Mouse (Mus musculus) kidney, postnatal 0 days (tissue): ENCODE measurements at regions not wholly inside any gene's neighbourhood (a gene's known extent, or its start where the extent isn't known, plus 50 kb on each side); places are given as distances from the start of the nearest gene placed in this dataset.

Source experiments
- ATAC-seq: fragments of 200-750 bp; cut with Nextera tagmentation; replicated peaks from 2 replicates; pipeline ENCODE4 v1.8.0; 2017; ENCODE audit warnings: low read depth, moderate number of reproducible peaks, moderate TSS enrichment, moderate library complexity; ENCODE audit not compliant: low FRiP score
- DNase-seq: peaks from one replicate; pipeline ENCODE4 v3.0.0-alpha.2; 2016; ENCODE audit warnings: low spot score
- H3K27ac ChIP-seq: fragments of 300-500 bp; sonication (generic); 2 replicates; pipeline ENCODE4 v1.5.1; 2014; ENCODE audit warnings: mild to moderate bottlenecking
- H3K27me3 ChIP-seq: fragments of 300-500 bp; sonication (generic); 2 replicates; pipeline ENCODE4 v1.6.1; 2014; ENCODE audit warnings: low read length, mixed read lengths; ENCODE audit not compliant: insufficient read depth
- H3K36me3 ChIP-seq: fragments of 300-500 bp; sonication (generic); 2 replicates; pipeline ENCODE4 v1.6.1; 2014; ENCODE audit warnings: low read length, mixed read lengths; ENCODE audit not compliant: insufficient read depth
- H3K4me1 ChIP-seq: fragments of 300-500 bp; sonication (generic); replicated peaks from 2 replicates; pipeline ENCODE4 v1.6.1; 2014; ENCODE audit warnings: antibody characterized with exemption, low read length, mixed read lengths; ENCODE audit not compliant: insufficient read depth
- H3K4me2 ChIP-seq: fragments of 300-500 bp; sonication (generic); 2 replicates; pipeline ENCODE4 v1.6.1; 2014; ENCODE audit warnings: mild to moderate bottlenecking, low read length, moderate library complexity, mixed read lengths
- H3K4me3 ChIP-seq: fragments of 300-500 bp; sonication (generic); replicated peaks from 2 replicates; pipeline ENCODE4 v1.5.1; 2014; ENCODE audit warnings: low read depth, low read length
- H3K9ac ChIP-seq: fragments of 300-500 bp; sonication (generic); 2 replicates; pipeline ENCODE4 v1.6.1; 2014; ENCODE audit warnings: low read depth, low read length
- H3K9me3 ChIP-seq: fragments of 300-500 bp; sonication (generic); replicated peaks from 2 replicates; pipeline ENCODE4 v1.6.1; 2016; ENCODE audit warnings: low read length, inconsistent platforms, mixed read lengths
- CTCF ChIP-seq: IDR thresholded peaks from 2 replicates; pipeline ENCODE4 v1.5.1; 2016; ENCODE audit warnings: antibody characterized with exemption, low read depth, mild to moderate bottlenecking, moderate library complexity
- WGBS: fragments of 180-500 bp; shearing (Covaris S2); extraction: QIAGEN DNeasy Blood & Tissue Kit; methylation state at CpG from one replicate; pipeline ENCODE4 v1.1.7; 2014; 5-methylcytosine and 5-hydroxymethylcytosine counted together

DNA sequence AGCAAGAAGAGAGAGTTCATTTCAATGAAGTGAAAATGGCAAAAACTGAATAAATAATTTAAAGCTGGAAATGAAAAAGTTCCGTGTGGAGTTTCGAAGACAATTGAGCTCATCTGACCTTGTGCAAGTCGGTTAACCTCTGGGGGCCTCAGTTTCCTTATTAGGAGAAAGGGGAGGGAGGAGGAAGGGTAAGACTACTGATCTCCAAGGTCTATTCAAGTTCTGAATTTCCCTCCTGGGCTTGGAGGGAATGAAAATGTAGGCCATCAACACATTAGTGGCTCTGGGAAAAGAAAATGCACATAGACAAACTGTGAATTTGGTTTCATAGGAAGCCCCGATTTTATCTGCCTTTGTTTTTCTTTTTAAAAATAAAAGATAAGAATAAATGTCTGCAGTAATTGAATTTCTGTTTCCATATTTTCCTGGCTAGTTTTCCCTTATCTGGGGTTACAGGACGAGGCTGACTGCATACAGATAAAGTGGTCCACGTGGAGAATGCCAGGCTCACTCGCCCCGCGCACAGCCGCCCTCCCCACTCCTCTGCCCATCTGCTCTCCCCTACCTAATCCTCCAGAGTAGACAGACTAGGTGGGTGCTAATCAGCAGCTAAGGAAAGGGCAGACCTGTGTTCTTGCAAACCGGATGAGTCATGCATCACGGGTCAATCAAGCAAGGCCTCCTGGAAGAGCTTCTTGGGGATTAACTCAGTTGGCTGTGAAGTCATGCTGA lies 209.0 kb downstream of the Nova1 start:
- no peak for TF ChIP-seq CTCF
- no peak overlapping the region for H3K27ac ChIP-seq
- H3K36me3 ChIP-seq = no peaks in the 10 kb centered on the region
- no peaks in the 10 kb centered on the region for H3K4me1 ChIP-seq
- H3K9me3 ChIP-seq = no peaks in the 10 kb centered on the region
- no peak overlapping the region for H3K9ac ChIP-seq
- DNase-seq (peak; percentile 18), ATAC-seq (peak; percentile 84)
- 57% methylated on average over 12 of the region's 12 CpGs for WGBS
- H3K27me3 ChIP-seq = no peaks in the 10 kb centered on the region
- H3K4me3 ChIP-seq = no peak overlapping the region
- no peak overlapping the region for H3K4me2 ChIP-seq

DNA sequence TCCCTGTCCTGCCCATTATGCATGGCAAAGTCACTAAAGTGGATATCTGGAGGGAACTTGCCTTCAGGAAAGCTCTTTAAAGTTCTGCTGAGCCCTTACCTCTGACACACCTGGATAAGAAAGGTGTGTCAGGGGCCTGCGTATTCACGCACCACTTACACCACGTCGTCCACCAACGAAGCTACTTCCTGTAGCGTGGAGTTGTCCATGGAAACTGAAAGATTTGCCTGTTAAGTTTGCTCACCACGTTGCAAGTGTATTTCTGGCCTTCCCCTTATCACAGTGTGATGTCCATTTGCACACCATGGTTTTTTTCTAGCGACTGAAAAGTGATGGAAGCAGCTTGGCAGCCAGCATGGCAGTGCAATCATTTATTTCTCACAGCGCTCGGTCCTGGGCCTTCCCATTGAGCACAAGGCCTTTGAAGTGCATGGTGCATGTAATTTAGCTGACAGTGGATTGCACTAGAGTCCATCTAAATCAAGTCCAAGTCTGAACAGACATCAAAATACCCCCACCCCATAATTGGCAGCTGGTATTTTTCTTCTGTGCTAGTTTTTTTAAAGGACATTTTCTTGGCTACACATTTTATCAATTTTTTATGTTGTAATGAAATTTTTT lies 210.3 kb downstream of the Nova1 start:
- no peak for TF ChIP-seq CTCF
- H3K4me1 ChIP-seq = no peaks in the 10 kb centered on the region
- WGBS = 65% methylated on average over 10 of the region's 10 CpGs

DNA sequence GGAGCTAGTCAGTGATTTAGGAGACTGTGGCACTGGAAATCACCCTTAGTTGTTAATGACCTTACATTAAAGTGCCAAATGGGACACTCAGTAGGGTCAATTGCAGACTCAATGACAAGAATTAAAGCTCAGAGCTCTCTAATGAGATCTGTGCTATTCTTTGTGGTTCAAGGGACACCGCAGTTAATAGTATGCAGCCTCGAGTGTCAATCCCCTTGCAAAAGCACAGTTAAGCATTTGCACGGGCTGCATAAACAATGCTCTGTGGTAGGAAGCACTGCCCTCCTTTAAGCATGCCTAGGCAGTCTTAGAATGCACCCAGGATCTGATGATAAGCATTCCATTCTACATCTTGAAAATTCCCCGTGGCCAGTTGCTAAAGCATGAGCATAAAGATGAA lies 221.5 kb downstream of the Nova1 start:
- H3K4me3 ChIP-seq = no peak overlapping the region
- H3K4me2 ChIP-seq = no peak overlapping the region
- no peak overlapping the region for H3K27ac ChIP-seq
- H3K36me3 ChIP-seq = no peaks in the 10 kb centered on the region
- WGBS = 5% methylated on average over 4 of the region's 4 CpGs
- no peaks in the 10 kb centered on the region for H3K27me3 ChIP-seq
- ATAC-seq (no peak), DNase-seq (peak; percentile 21)
- TF ChIP-seq CTCF = no peak
- H3K9me3 ChIP-seq = no peaks in the 10 kb centered on the region
- H3K9ac ChIP-seq = no peak overlapping the region
- no peaks in the 10 kb centered on the region for H3K4me1 ChIP-seq

More for the DNA sequence above, 210.3 kb downstream of the Nova1 start:
- Histone ChIP-seq H3K9ac (no peak overlapping the region), H3K27ac (no peak overlapping the region), H3K36me3 (no peaks in the 10 kb centered on the region), H3K4me2 (no peak overlapping the region), H3K9me3 (no peaks in the 10 kb centered on the region), H3K4me3 (no peak overlapping the region), H3K27me3 (no peaks in the 10 kb centered on the region)
- DNase-seq = no peak
- ATAC-seq = no peak

DNA sequence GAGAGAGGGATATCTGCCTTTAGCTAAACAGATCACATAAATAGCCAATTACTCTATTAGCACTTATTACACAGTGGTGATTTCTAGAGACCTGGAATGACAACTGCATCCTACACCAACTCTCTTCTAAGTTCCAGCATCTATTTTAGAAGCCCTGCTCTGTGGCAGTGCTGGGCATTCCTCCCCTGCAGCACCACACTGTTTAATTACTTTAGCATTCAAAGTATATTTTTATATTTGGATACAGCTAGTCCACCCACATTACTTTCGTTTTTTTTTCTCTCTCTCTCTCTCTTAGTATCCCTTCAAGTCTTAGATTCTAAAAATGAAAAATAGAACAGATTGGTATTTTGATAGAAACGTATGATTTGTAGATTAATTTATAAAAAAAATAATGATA lies 250.1 kb downstream of the Nova1 start:
- DNase-seq = no peak
- H3K4me3 ChIP-seq = no peak overlapping the region
- no peaks in the 10 kb centered on the region for H3K36me3 ChIP-seq
- ATAC-seq = no peak
- H3K9me3 ChIP-seq = no peaks in the 10 kb centered on the region
- H3K9ac ChIP-seq = no peak overlapping the region
- H3K27me3 ChIP-seq = no peaks in the 10 kb centered on the region
- H3K4me2 ChIP-seq = no peak overlapping the region
- no peak for TF ChIP-seq CTCF
- no peaks in the 10 kb centered on the region for H3K4me1 ChIP-seq
- 75% methylated on average over 2 of the region's 2 CpGs for WGBS
- no peak overlapping the region for H3K27ac ChIP-seq

DNA sequence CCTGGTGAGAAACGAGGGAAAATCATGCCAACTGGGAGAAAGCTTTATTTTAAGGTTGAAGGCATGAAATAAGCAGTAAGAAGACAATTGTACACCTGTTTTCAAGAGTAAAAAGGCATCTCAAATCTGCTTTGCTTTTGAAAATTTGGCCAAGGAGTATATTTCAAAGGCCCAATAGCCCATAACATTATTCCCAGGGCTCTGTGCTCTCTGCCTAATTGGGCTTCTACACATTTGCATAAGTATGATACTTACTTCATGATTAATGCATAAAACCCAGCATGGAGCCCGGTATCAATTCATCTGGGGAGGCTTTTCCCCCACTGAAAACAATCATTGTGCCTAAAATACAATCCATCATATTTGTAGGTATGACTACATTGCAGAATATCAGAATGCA lies 252.4 kb downstream of the Nova1 start:
- Histone ChIP-seq H3K9ac (no peak overlapping the region), H3K4me3 (no peak overlapping the region), H3K27ac (no peak overlapping the region), H3K9me3 (no peaks in the 10 kb centered on the region), H3K4me1 (no peaks in the 10 kb centered on the region), H3K36me3 (no peaks in the 10 kb centered on the region), H3K27me3 (no peaks in the 10 kb centered on the region), H3K4me2 (no peak overlapping the region)
- 61% methylated on average over 2 of the region's 2 CpGs for WGBS
- no peak for TF ChIP-seq CTCF
- DNase-seq (no peak), ATAC-seq (no peak)

DNA sequence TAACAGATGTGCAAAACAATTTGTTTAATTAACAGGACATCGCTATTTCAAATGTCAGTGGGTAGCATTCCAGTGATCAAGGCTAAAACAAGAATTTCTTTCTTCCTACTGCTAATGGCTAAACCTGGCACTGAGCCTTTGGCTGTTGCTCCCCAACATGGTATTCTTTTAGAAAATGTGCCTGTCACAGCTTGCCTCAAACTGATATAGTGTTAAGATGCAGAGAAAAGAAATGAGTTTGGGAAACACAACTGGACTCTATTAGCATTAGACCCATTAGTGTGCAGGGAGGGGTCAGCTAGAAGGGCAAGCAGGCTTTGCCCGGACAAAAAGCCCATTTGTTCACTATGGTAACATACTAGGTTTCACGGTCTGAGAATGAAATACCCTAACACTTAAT lies 297.8 kb downstream of the Nova1 start:
- H3K9me3 ChIP-seq = no peaks in the 10 kb centered on the region
- no peaks in the 10 kb centered on the region for H3K27me3 ChIP-seq
- H3K4me1 ChIP-seq = no peaks in the 10 kb centered on the region
- no peak overlapping the region for H3K9ac ChIP-seq
- H3K36me3 ChIP-seq = no peaks in the 10 kb centered on the region
- DNase-seq (no peak), ATAC-seq (no peak)
- no peak overlapping the region for H3K27ac ChIP-seq
- 71% methylated on average over 3 of the region's 3 CpGs for WGBS
- no peak for TF ChIP-seq CTCF
- H3K4me2 ChIP-seq = no peak overlapping the region
- H3K4me3 ChIP-seq = no peak overlapping the region
